Mouse (Mus musculus) liver, embryonic 15.5 days (tissue): ENCODE measurements around the gene Zbed6. TPM values are rescaled to one million over a fixed set of nuclear protein-coding genes. Genes with fewer than 3 reads are reported as not detected.
A peak's percentile ranks its signal among the peaks of the same experiment; 100 is the strongest.

Experiments
- ATAC-seq: fragments of 200-750 bp; cut with Nextera tagmentation; 2 replicates; pipeline ENCODE4 v1.8.0; 2017; ENCODE audit warnings: moderate number of reproducible peaks, mild to moderate bottlenecking, moderate library complexity; ENCODE audit not compliant: insufficient read depth
- H3K27ac ChIP-seq: fragments of 300-500 bp; sonication (generic); replicated peaks from 2 replicates; pipeline ENCODE4 v1.5.1; 2015; ENCODE audit warnings: mild to moderate bottlenecking, inconsistent platforms
- H3K27me3 ChIP-seq: fragments of 300-500 bp; sonication (generic); 2 replicates; pipeline ENCODE4 v1.6.1; 2015; ENCODE audit warnings: mild to moderate bottlenecking, inconsistent platforms
- H3K36me3 ChIP-seq: fragments of 300-500 bp; sonication (generic); replicated peaks from 2 replicates; pipeline ENCODE4 v1.6.1; 2015; ENCODE audit warnings: moderate library complexity, mild to moderate bottlenecking, inconsistent platforms
- H3K4me1 ChIP-seq: fragments of 300-500 bp; sonication (generic); replicated peaks from 2 replicates; pipeline ENCODE4 v1.6.1; 2015; ENCODE audit warnings: inconsistent platforms
- H3K4me2 ChIP-seq: fragments of 300-500 bp; sonication (generic); 2 replicates; pipeline ENCODE4 v1.6.1; 2015; ENCODE audit warnings: moderate library complexity, mild to moderate bottlenecking, inconsistent platforms
- H3K4me3 ChIP-seq: fragments of 300-500 bp; sonication (generic); replicated peaks from 2 replicates; pipeline ENCODE4 v1.5.1; 2015; ENCODE audit warnings: mild to moderate bottlenecking, inconsistent platforms
- H3K9ac ChIP-seq: fragments of 300-500 bp; sonication (generic); 2 replicates; pipeline ENCODE4 v1.6.1; 2015; ENCODE audit warnings: moderate library complexity, mild to moderate bottlenecking, inconsistent platforms
- H3K9me3 ChIP-seq: fragments of 300-500 bp; sonication (generic); replicated peaks from 2 replicates; pipeline ENCODE4 v1.6.1; 2016; ENCODE audit warnings: inconsistent platforms
- WGBS: fragments of 180-500 bp; shearing (Covaris S2); methylation state at CpG from one replicate; pipeline ENCODE4 v1.1.7; 2015; ENCODE audit warnings: mixed read lengths; ENCODE audit not compliant: insufficient replicate concordance; 5-methylcytosine and 5-hydroxymethylcytosine counted together
- polyA plus RNA-seq: library from polyadenylated mRNA; unstranded; fragments of >200 nt; fragmentation: Nextera tagmentation; extraction: Ambion mirVana; gene quantifications from 2 replicates; pipeline ENCODE4 v1.2.1, GENCODE M21; 2015

The Zbed6 gene
- polyA plus RNA-seq, 1 experiment from 2014 or later, result not detected

DNA sequence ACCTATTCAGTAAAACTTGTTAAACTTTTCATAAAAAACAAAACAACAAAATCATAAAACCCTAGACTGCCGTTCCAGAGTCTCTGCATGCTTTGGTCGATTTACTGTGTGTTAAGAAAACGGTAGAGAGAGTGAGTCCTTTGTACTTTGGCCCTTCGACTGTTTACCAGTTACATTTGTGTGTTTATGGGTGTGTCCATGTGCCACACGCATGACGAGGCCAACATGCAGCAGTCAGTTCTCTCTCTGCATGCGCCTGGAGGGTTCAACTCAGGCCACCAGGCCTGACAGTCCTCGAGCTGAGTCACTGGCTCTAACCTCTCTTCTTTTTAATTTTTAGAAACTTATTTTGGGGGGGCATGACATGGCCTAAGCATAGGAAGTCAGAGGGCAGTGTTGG is 42.4 kb downstream of the Zbed6 start:
- H3K27ac ChIP-seq, result peak overlapping the region; percentile 19

GRCm38 (mm10) chr1:133617908-133618307 is 42.8 kb downstream of the Zbed6 start:
- H3K27ac ChIP-seq, result peak overlapping the region; percentile 19
- H3K9me3 ChIP-seq, result no peaks in the 10 kb centered on the region
- H3K9ac ChIP-seq, result no peak overlapping the region
- H3K4me3 ChIP-seq, result no peak overlapping the region
- H3K4me2 ChIP-seq, result no peak overlapping the region; the same call in 1 of the 2 replicates
- no peaks in the 10 kb centered on the region for H3K27me3 ChIP-seq
- 8% methylated on average over 2 of the region's 2 CpGs for WGBS
- H3K36me3 ChIP-seq, result peaks cover 48% of the 10 kb centered on the region
- ATAC-seq, result peak; percentile 67; the same call in 1 of the 2 replicates
- peaks cover 21% of the 10 kb centered on the region for H3K4me1 ChIP-seq

More for the DNA sequence above, 42.4 kb downstream of the Zbed6 start:
- ATAC-seq, result peak; percentile 68
- Histone ChIP-seq H3K9me3 (no peaks in the 10 kb centered on the region), H3K9ac (no peak overlapping the region), H3K4me2 (no peak overlapping the region), H3K27me3 (no peaks in the 10 kb centered on the region), H3K4me3 (no peak overlapping the region), H3K4me1 (peaks cover 21% of the 10 kb centered on the region), H3K36me3 (peaks cover 52% of the 10 kb centered on the region)
- 42% methylated on average over 8 of the region's 8 CpGs for WGBS

GRCm38 (mm10) chr1:133613817-133614216 is 46.9 kb downstream of the Zbed6 start:
- WGBS, result 72% methylated on average over 3 of the region's 3 CpGs
- Histone ChIP-seq H3K4me2 (no peak overlapping the region), H3K27ac (no peak overlapping the region), H3K9me3 (no peaks in the 10 kb centered on the region), H3K36me3 (peaks cover 12% of the 10 kb centered on the region; the same call in 1 of the 2 replicates), H3K9ac (no peak overlapping the region), H3K4me3 (no peak overlapping the region), H3K27me3 (no peaks in the 10 kb centered on the region), H3K4me1 (peaks cover 26% of the 10 kb centered on the region)
- ATAC-seq, result no peak

- no peaks in the 10 kb centered on the region for H3K27me3 ChIP-seq
- no peak overlapping the region for H3K9ac ChIP-seq
- no peaks in the 10 kb centered on the region for H3K9me3 ChIP-seq
- no peak for ATAC-seq
- H3K4me2 ChIP-seq, result no peak overlapping the region
- peaks cover 28% of the 10 kb centered on the region for H3K36me3 ChIP-seq
- WGBS, result 33% methylated on average over 1 of the region's 1 CpGs
- H3K4me1 ChIP-seq, result peaks cover 28% of the 10 kb centered on the region
- no peak overlapping the region for H3K27ac ChIP-seq
- no peak overlapping the region for H3K4me3 ChIP-seq
These were observed 49.2 kb downstream of the Zbed6 start for GRCm38 (mm10) chr1:133611436-133611835.

DNA sequence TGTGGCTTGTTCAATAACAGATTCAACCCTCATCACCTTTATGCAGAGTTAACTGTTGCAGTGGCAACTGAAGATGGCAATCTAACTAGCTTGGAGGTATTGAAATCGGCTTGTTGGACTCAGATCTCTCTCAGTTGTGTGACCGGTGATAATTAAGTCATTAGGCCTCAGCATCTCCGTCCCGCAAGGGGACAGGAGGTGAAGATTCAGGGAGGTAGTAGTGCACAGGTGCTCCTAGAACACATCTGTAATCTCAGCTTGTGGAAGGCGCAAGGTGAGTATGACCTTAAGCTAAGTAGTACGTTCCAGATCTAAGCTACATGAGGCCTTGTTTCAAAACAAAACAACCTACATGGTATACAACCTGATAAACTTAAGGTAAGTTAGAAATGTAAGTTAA is 50.1 kb downstream of the Zbed6 start:
- peaks cover 33% of the 10 kb centered on the region for H3K36me3 ChIP-seq
- H3K9me3 ChIP-seq, result no peaks in the 10 kb centered on the region
- H3K4me1 ChIP-seq, result peaks cover 28% of the 10 kb centered on the region
- no peak overlapping the region for H3K9ac ChIP-seq
- H3K27me3 ChIP-seq, result no peaks in the 10 kb centered on the region
- peak overlapping the region; percentile 72 for H3K4me2 ChIP-seq
- ATAC-seq, result no peak
- WGBS, result 48% methylated on average over 6 of the region's 6 CpGs
- peak overlapping the region; percentile 98 for H3K4me3 ChIP-seq
- no peak overlapping the region for H3K27ac ChIP-seq

DNA sequence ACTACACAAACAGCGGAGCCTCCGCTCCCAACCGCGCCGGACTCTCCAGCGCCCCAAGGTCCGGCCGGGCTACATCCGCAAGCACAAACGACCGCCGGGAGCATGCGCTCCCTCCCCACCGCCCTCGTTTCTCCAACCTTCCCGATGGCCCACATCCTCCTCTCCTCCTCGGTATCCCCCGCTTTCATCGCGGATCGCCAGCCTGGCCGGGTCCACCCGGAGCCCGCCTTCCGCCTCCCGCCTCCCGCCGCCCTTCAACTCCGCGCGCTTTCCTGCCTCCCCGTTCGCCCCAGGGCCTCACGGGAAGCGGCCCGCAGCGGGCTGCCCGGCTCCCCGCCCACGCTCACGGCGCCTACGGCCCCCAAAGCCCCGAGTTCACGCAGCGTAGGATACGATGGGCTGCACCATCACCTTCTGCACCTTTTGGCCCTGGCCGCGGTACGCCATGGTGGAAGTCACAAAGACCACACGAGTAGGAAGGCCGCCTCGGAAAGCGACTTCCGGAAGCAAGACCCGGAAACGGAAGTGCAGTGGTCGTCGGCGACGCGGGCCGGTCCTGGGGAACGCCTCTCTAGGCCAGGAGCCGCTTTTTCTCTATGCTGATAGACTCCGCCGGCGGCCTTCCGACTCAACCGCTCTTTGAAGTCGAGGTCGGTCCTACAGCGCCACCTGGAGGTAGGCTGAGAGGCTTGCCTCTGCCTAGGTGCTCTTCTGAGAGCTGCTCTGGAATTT is 50.7 kb downstream of the Zbed6 start, which contains the start of gene Snrpe:
Gene Snrpe (minus strand): TSS at position 521 of the 732 bp plus-strand sequence.
- peak; percentile 96 for ATAC-seq
- Histone ChIP-seq H3K4me2 (peak within 1 kb of the TSS; percentile 72), H3K9ac (peak within 1 kb of the TSS; percentile 89), H3K36me3 (peaks cover 39% of the 10 kb centered on the region), H3K4me3 (peak within 1 kb of the TSS; percentile 98), H3K27me3 (no peaks in the 10 kb centered on the region), H3K9me3 (no peaks in the 10 kb centered on the region), H3K27ac (peak within 1 kb of the TSS; percentile 90), H3K4me1 (peaks cover 32% of the 10 kb centered on the region)
- WGBS, result under 1% methylated on average over 73 of the region's 73 CpGs

Other genes with a start within 250 kb of the Zbed6 start
- gene Sox13, start 236.5 kb downstream of the Zbed6 start, polyA plus RNA-seq, result 1.6 and 1.9 TPM in 2 replicates
- gene Snrpe, start 50.6 kb downstream of the Zbed6 start, polyA plus RNA-seq, result 292 and 335 TPM in 2 replicates
- 1.3 TPM in 2 replicates for gene Gm38394, start 433 bp upstream of the Zbed6 start, polyA plus RNA-seq
- 0.58 and 0.70 TPM in 2 replicates for gene Lax1, start 29.2 kb upstream of the Zbed6 start, polyA plus RNA-seq
- gene Atp2b4, start 140.2 kb upstream of the Zbed6 start, polyA plus RNA-seq, result 37.6 and 40.1 TPM in 2 replicates
- 0.08 and 0.13 TPM in 2 replicates for gene Optc, start 247.1 kb upstream of the Zbed6 start, polyA plus RNA-seq